Mouse (Mus musculus) mature B cell (primary cell): ENCODE measurements around the gene Fam110c.
"Not testable (repeated sequence)": the region's sequence is repeated elsewhere in the genome, so short reads cannot be mapped to it uniquely, and the experiment has no call there.

Experiments used
- in situ Hi-C: fragments of 300-500 bp; cut with MboI; formaldehyde crosslinking; loops from 2 replicates; pipeline ENCODE4 v1.14.3; 2019

Fam110c gene

DNA sequence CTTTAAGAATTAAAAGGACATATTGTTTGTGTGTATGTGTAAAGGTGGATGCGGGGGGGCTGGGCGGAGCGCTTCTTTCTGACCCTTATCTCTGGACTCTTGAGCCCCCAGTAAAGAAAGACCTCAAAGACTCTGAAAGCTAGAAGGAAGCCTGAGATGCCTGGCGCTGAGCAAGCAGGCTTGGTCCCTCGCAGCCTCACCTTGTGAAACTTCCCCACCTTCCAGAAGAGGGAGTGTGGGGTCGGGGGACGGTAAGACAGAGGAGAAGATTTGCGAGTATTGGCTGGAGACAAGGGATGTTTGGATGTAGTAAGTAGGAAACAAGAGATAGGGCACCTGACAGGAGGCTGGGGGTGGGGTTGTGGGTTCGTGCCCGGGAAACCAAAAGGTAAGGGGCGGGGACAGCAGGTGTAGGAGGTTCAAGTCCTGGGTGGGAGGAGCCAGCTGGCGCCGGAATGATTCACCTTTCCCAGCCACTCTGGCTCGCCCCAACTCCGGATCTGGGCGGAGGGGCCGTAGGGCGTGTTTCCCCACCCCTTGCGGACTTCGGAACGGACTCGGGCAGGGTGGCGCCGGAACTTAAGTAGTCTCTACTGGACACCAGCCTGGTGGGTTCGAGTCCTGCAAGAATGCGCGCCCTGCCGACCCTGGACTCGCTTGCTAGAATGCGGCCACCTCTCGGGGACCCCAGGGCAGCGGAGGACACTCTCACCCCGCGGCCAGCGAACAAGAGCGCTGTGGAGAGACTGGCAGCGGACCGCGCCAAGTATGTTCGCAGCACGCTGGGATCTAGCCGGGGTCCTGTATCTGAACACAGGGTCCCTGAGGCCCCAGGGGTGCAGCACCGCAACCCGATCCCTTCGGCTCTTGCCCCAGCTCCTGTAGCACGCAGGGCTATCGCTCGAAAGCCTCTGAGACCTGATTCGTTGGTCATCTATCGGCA is at the start of gene Fam110c:
TSS of gene Fam110c (plus strand) at position 450 of the 943 bp plus-strand sequence.
- in situ Hi-C loops = no loop called here

DNA sequence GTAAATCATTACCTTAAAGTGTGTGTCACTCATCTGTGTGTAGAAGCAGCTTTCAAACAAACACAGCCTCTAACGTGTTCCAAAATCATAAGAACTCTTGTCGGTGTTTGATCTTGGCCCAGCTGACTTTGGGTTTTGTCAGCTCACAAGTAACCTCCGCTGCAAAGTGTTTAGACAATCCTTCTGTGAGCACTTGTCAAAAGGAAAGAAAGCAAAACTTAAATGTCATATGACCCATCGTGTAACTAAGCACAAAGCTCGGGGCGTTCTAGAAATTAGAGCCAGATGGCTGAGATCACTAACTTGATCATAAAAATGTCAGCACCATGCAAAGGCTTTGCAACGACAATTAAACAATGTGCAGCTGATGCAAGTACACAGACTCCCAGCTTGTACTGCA is 47.2 kb upstream of the Fam110c start:
- in situ Hi-C loops = no loop called here

DNA sequence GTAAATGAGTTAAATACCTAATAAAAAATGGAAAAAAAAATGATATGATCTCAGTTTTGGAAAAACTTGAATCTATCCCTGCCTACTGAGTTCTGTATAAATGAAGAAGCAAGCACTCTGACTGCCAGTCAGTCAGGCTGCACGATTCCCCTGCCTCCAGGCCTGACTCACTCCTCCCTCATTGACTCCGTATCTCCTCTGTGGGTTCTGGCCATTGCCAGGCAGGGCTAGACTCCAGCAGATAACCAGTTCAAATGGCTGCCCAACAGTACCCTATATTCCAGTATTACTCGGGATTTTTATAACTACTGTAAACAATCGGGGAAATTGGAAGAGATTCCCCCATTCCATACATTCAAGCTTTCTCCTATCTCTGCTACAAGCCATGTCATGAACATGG is 21.6 kb upstream of the Fam110c start:
- in situ Hi-C loops = no loop called here

DNA sequence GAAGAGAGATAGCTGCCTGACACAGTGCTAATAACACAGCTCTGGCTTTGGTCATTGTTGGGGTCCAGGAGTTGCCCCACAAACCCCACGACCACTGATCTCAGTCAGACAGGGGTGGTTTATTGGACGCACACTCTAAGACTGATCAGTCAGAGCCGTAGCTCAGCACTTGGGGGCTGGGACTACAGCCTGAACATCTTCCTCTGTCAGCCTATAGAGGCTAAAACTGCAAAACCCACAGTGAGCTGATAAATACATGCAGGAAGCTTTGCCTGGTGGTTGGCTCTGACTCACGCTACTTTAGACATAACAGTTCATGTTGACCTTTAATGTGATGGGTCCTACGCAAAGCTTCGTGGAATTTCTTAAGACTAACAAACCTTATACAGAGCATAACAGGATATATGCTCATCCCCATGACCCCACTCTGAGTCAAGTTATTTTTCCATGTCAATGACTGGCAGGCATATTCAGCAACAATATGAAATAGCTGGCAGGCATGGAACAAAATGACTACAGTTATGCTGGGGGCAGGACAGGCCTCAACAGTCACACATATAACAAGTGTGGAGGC is 17.3 kb upstream of the Fam110c start:
- in situ Hi-C loops = no loop called here

DNA sequence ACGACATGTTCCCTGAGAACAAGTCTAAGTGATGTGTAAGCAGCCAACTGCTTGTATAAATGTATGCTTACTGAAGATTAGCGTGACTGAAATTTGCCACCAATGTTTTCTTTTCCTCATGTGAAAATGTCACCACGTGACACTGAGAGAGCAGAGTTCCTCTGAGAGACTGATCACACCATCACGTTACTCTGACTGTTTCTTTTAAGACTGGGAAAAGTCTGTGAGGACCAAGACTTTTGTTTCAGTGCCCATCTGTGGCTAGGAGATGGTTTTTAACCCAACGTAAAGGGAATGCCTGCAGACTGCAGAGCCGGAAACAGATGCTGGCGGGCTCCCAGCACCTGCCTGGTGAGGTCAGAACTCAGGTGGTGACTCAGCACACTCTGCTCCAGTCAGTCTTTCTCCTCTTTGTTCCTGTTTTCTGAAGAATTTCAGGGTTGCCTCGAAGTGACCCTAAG is 14.2 kb upstream of the Fam110c start:
- in situ Hi-C loops = no loop called here

DNA sequence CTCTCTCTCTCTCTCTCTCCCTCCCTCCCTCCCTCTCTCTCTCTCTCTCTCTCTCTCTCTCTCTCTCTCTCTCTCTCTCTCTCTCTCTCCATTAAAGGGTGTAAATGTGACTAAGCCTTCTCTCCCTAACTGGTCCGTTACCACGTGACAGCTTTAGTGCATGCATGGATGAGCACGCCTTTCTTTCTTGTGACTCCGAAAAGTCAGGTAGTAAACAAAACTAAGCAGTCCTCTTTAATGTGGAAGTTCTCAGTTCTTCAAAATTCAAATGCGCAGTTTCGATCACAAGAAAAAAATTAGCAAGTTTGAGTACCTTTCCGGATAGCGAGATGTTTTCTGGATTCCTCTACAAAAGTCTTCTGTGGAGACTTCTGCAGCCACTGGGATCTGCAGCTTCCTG is 13.4 kb upstream of the Fam110c start:
- in situ Hi-C loops = no loop called here

DNA sequence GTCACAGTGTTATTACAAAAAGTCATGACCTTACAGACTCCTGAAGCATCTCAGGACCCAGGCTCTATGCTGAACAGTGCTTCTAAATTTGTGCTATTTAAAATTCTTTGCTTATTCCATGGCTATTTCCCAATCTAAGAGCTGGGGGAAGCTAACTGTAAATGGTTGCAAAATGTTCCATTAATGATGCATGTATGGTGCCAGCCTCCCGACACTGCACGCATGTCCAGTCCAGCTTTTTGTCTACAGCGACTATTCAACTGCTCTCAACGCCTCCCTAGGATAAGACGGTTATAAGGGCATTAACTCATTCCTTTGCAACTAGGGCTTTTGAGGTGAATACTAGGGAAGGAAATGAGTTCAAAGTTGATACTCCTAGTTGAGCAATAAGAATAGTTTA is 2.4 kb upstream of the Fam110c start:
- in situ Hi-C loops = no loop called here

DNA sequence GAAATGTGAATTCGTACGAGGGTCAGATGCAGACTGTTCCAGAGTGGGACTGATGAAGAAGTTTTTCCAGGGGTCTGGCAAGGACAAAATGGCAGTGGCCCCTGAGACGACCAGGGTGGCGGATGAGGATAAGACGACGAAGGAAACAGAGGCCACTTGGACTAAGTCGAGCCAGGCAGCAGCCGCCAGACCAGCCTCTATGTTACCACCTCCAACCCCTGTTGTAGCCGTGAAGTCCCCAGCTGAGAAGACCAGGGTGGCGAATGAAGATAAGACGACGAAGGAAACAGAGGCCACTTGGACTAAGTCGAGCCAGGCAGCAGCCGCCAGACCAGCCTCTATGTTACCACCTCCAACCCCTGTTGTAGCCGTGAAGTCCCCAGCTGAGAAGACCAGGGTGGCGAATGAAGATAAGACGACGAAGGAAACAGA is 710 bp downstream of the Fam110c start:
- in situ Hi-C loops = not testable (repeated sequence)

DNA sequence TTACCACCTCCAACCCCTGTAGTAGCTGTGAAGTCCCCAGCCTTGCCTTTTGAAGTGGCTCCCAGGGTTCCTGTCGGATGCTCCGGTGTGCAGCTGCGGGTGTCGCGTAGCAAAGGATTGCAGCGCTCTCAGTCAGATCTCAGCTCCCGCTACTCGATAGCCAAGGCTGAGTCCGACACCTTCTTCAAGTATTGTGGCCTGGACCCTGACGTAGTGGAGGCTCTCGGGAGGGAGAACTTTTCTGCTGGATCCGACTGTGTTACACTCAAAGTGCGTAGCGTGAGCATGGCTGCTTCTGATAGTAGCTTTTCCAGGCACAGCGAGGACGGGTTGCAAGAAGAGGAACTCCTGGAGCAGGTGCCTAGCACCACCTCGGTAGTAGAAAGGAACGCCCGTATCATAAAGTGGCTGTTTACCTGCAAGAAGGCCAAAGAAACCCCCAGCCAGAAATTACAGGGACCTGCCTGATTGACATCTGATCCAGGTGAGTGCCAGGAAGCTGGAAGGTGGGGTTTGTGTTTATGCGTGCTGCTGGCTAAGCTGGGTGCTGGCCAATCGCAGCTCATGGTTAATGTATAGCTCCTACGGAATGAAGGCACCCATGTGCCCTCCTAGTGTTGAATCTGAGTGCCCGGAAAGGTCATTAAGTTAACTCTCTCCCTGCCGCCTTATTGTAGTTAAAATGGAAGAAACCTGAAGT is 1.3 kb downstream of the Fam110c start:
- in situ Hi-C loops = no loop called here

DNA sequence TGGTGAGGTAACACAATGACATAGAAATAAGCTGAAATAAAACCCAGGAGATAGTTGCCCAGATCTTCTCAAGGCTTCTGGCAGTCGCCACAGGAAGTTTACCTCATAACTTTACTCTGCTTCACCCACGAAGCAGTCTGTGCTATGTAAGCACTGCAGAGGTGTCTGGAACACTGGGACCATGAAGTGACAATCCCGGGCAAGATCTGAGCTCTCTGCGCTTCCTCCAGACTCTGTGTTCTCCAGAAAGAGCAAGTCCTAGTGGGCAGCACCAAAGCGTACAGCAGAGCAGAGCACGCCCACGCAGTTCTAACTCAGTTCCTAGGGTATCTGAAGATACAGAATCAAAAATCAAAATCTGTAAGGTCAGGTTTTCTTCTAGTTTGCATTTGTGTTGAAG is 3.4 kb downstream of the Fam110c start:
- in situ Hi-C loops = no loop called here

DNA sequence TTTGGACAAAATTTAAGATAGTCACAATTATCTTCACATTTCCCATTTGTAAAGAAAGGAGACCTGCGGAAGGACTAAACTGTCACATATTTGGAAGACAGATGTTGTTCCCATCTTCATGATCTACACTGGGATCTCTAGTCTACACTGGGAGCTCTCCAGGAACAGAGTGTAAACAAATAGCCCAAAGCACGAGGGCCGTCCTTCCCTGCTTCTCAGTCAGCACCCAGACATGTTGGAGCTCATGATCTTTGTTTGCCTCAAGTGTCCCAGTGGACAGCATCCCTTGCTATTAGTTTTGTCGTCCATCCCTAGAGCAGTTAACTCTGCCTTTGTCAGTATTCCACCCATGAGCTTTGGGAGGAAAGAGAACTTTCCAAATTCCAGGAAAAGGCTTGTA is 4.4 kb downstream of the Fam110c start:
- in situ Hi-C loops = no loop called here

DNA sequence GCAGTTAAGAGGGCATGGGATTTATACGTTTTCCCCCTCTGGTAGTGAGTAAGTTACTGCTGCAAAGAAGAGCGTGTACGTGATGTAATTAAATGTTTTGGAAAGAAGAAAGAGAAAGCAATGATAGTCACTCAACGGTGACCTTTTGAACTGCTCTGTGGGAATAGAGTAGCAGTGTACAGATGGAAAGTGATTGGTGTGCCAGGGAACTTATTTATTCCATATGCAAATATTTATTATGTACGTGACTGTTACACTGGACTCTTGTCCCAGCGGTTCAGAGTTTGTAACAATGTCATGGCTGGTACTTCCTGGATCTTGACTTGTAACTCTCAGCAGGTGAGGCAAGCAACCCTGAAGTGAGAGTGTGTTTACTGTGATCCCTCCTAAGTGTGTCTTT is 6.7 kb downstream of the Fam110c start:
- in situ Hi-C loops = no loop called here

DNA sequence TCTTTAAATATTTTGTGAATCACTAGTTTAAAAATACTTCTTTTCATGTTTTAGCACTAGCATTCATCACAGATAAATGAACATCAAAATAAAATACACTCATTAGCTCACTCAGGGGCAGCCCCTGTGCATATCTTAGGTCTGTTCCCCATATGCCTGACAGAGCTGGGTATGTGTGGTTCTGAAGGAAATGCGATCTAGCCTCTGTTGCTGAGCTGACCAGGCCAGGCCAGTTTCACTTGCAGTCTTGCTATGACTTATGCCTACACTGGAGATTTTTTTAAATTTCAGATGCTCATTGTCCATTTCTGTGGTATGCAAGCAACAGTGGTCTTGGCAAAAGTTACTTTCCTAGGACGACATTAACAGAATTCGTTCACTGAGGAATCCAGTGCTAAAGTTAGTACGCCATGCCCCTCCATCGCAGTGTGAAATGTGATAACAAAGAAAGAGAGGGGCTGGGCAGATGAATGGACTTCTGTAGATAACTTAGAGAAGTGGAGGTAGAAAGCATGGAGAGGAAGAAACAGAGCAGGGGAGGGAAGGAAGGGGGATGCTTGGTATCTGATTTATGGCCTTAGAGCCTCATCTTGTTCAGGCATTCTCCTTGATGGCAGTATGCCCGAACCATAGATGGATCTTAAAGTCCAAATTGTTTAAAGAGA is 7.4 kb downstream of the Fam110c start:
- in situ Hi-C loops = no loop called here

DNA sequence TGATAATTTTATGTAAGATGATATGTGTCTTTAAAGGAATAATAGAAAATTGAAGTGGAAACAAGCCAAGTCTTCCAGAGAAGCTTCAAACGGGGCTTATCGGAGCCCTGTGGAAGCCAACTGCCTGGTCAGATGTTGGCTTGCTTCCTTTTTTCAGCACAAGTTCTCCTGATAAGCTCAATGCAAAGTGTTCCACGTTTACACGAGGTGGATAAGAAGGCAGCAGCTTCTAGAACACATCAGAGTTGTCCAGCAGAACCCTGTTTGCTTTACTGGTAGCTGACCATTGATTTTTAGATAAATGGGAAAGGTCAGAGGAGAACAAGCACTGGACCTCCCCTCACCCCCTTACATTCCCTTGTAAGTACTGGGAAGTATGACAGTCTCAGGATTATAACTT is 9.3 kb downstream of the Fam110c start:
- in situ Hi-C loops = no loop called here

DNA sequence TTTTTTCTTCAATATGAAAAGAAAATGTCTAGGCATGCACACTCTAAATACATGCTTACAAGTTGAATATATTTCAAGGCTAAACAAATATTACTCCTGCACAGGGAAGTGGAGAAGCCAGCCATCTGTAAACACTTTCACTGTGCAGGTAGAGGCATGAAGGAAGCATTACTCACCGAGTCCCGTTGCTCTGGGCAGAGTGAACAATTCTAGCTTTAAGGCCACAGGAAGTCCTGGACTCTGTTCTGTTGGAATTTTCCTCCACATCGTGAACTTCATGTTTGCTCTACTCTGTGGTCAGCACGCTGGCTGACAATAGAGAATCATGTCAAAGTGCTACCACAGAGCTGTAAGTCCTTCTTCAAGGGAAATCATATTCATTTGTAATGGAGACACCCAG is 9.7 kb downstream of the Fam110c start:
- in situ Hi-C loops = no loop called here

DNA sequence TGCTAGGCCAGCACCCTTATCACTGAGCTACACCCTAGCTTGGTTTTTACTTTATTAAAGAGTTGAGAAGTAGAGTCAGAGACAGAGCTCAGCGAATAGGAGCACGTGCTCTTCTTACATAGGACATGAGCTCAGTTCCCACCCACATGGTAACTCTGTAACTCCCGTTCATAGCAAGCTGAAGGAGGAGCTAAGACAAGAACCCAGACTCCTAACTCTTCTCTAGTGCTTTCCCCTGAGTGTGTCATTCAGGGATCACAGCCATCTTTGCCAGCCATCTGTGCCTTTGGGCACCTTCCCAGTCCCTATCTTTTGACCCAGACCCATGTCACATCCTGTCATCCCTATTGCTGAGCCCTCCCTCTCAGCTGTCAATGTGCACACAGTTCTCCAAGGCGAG is 13.4 kb downstream of the Fam110c start:
- in situ Hi-C loops = no loop called here

DNA sequence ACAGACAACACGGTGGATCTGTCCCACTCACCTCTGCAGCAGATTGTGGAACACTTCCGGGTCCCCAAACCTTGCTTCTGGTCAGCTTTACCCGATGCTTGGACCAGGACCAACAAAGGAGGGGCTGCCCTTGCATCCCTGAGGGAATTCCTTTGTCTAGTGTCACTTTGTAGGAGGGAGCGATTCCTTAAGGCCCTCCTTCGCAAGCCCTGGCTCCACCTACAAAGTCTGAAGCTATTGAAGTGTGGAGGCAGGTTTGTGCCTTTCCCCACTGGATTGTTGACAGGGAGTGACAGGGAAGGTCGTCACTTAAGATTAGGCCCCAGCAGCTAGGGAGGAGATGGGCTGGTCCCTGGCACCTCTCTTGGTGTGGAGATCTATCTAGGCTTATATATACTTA is 16.7 kb downstream of the Fam110c start:
- in situ Hi-C loops = no loop called here

DNA sequence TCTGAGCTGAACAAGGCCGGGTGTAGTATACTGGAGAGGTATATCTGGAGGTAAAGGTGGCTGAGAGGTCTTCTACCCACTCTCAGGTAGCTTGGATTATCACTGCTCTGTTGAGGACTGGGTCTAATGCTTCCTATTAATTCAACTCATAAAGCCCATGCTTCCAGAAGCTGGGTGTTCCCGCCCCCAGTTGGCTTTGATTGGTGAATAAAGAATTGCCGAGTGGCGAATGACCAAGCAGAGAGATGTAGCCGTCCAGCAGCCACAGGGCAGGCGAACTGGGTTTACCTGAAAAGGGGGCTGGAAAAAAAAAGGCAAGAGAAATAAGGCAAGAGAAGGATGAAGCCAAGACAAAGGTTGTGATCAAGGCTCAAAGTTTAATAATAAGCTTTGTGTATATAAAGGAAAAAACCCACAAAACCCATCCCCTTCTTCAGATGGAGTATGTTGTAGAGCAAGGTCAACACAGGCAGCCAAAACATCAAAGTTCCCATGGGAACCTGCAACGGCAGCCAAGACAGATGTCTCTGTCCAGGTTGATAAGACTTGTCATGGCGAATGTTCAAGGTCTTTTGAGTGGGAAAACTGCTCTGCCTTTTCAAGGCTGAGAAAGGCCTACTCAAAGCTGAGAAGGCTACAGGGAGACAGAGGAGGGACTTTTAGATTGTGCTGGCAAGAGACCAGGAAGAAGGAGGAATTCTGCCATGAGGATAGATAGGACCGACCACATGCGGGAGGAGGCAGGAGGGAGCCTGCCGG is 17.4 kb downstream of the Fam110c start:
- in situ Hi-C loops = no loop called here

DNA sequence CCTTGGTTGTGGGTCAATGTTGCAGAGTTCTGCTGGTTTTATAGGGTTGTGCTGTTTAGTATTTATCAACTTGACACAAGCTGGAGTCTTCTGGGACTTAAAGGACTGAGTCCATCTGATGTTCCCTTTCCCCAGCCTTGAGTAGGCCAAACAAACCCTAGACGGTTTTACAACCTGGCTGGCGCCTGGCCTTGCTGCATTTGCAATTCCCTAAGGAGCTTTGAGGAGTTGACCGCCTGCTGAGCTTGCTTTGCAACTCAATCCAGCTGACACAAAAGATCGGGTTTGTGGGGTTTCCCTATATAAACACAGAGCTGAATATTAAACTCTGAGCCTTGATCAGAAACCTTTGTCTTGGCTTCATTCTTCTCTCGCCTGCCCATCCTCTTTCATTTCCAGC is 18.8 kb downstream of the Fam110c start:
- in situ Hi-C loops = no loop called here

DNA sequence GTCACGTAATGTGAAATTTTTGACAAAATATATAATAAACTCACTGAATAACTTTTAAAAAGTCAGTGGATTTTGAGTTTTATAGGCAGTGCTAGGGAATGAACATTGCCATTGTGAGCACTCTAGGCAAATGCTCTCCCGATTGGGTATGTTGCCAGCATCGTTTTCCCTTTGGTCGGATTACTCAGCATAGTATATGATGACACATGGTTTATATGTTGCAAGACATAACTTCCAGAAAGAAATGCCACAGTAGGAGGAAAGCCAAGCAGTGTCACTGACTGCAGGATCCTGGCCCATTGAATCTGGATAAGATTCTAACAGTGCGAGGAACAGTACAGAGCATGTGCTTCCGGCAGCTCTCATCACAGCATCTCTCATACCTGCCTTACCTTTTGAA is 23.5 kb downstream of the Fam110c start:
- in situ Hi-C loops = no loop called here

DNA sequence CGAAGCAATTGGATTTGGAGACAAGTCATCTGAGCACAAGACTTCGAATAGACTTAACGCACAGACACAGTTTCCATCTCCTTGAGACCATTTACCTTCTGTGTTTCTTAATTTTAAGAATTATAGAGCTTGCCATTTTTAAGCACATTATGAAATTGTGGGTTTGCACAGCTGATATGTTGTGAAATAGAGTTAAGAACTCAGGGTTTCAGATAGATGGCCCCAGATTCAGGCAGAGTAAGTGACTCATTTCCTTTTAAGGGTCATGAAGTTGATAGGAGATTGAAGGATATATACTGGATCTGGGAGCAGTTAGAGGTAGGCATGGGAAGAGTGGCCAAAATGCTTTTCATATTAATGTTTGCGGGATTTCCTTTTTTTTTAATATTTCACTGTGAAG is 27.5 kb downstream of the Fam110c start:
- in situ Hi-C loops = no loop called here

DNA sequence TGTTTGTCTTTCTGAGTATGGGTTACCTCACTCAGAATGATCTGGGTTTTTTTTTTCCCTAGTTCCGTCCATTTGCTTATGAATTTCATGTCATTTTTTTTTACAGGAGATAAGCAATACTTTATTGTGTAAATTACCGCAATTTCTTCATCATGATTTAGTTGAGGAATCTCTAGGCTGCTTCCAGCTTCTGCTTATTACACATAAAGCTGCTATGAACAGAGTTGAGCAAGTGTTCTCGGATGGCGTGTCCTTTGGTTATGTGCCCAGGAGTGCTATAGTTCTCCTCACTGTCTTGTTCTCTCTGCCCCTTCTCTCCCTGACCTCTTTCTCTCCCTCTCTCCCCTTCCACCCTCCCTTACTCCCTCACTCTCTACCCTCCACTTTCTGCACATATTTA is 28.2 kb downstream of the Fam110c start:
- in situ Hi-C loops = no loop called here
